Mouse (Mus musculus) testis, adult 2 months (tissue): ENCODE results near the gene Htr7.

ENCODE experiments used
- CTCF ChIP-seq: fragments of 200-500 bp; IDR thresholded peaks from 2 replicates; pipeline ENCODE4 v1.5.1; 2012; ENCODE audit warnings: low read depth, mild to moderate bottlenecking, inconsistent platforms, low read length, moderate library complexity; ENCODE audit not compliant: control insufficient read depth, insufficient read depth, insufficient replicate concordance
- POLR2A ChIP-seq: fragments of 200-500 bp; IDR thresholded peaks from 2 replicates; pipeline ENCODE4 v1.6.1; 2012; ENCODE audit warnings: low read depth, mild to moderate bottlenecking, inconsistent platforms, low read length, moderate library complexity; ENCODE audit not compliant: control insufficient read depth

GRCm38 (mm10) chr19:36056502-36057221 is 645 bp downstream of the Htr7 start:
- TF ChIP-seq CTCF: no peak
- no peak for TF ChIP-seq POLR2A
